Mouse (Mus musculus) embryonic facial prominence, embryonic 11.5 days (tissue): ENCODE data around the gene Tmtc2. TPM values are rescaled to one million over a fixed set of nuclear protein-coding genes. Genes with fewer than 3 reads are reported as not detected.
A peak's percentile ranks its signal among the peaks of the same experiment; 100 is the strongest.

Experiments used
- ATAC-seq: fragments of 200-750 bp; cut with Nextera tagmentation; replicated peaks from 2 replicates; pipeline ENCODE4 v1.8.0; 2017; ENCODE audit warnings: low read depth; ENCODE audit not compliant: insufficient number of reproducible peaks, low FRiP score, low TSS enrichment
- DNase-seq: peaks from one replicate; pipeline ENCODE4 v3.0.0-alpha.2; 2015; ENCODE audit warnings: low spot score
- H3K27ac ChIP-seq: fragments of 300-500 bp; sonication (generic); replicated peaks from 2 replicates; pipeline ENCODE4 v1.5.1; 2014; ENCODE audit warnings: mild to moderate bottlenecking, low read depth, low read length, control low read depth
- H3K27me3 ChIP-seq: fragments of 300-500 bp; sonication (generic); 2 replicates; pipeline ENCODE4 v1.6.1; 2014; ENCODE audit warnings: mild to moderate bottlenecking, low read length, moderate library complexity, mixed read lengths; ENCODE audit not compliant: control insufficient read depth, insufficient read depth
- H3K36me3 ChIP-seq: fragments of 300-500 bp; sonication (generic); replicated peaks from 2 replicates; pipeline ENCODE4 v1.6.1; 2014; ENCODE audit warnings: low read depth, mild to moderate bottlenecking, low read length, moderate library complexity, mixed read lengths; ENCODE audit not compliant: control insufficient read depth, insufficient read depth
- H3K4me1 ChIP-seq: fragments of 300-500 bp; sonication (generic); 2 replicates; pipeline ENCODE4 v1.6.1; 2014; ENCODE audit warnings: low read length, mixed read lengths; ENCODE audit not compliant: control insufficient read depth, insufficient read depth
- H3K4me2 ChIP-seq: fragments of 300-500 bp; sonication (generic); 2 replicates; pipeline ENCODE4 v1.6.1; 2014; ENCODE audit warnings: low read depth, mild to moderate bottlenecking, control low read depth, low read length, moderate library complexity
- H3K4me3 ChIP-seq: fragments of 300-500 bp; sonication (generic); 2 replicates; pipeline ENCODE4 v1.5.1; 2014; ENCODE audit warnings: low read depth, low read length, control low read depth
- H3K9ac ChIP-seq: fragments of 300-500 bp; sonication (generic); replicated peaks from 2 replicates; pipeline ENCODE4 v1.6.1; 2014; ENCODE audit warnings: mild to moderate bottlenecking, control low read depth, low read length
- H3K9me3 ChIP-seq: fragments of 300-500 bp; sonication (generic); replicated peaks from 2 replicates; pipeline ENCODE4 v1.6.1; 2016; ENCODE audit warnings: mild to moderate bottlenecking, low read length, inconsistent platforms, mixed read lengths; ENCODE audit not compliant: control insufficient read depth
- WGBS: fragments of 180-500 bp; shearing (Covaris S2); extraction: QIAGEN DNeasy Blood & Tissue Kit; methylation state at CpG from one replicate; pipeline ENCODE4 v1.1.7; 2014; 5-methylcytosine and 5-hydroxymethylcytosine counted together
- polyA plus RNA-seq: library from polyadenylated mRNA; unstranded; fragments of >200 nt; fragmentation: Nextera tagmentation; extraction: Ambion mirVana; gene quantifications from 2 replicates; pipeline ENCODE4 v1.2.1, GENCODE M21; 2014

Gene Tmtc2
- polyA plus RNA-seq, 1 experiment from 2014 or later = 7.8 TPM

- Histone ChIP-seq H3K9me3 (no peaks in the 10 kb centered on the region), H3K36me3 (no peaks in the 10 kb centered on the region), H3K27ac (no peak overlapping the region), H3K4me1 (no peaks in the 10 kb centered on the region), H3K4me2 (no peak overlapping the region), H3K27me3 (no peaks in the 10 kb centered on the region), H3K4me3 (no peak overlapping the region), H3K9ac (no peak overlapping the region)
- DNase-seq (no peak), ATAC-seq (no peak)
- WGBS = 92% methylated on average over 15 of the region's 15 CpGs
Measured at GRCm38 (mm10) chr10:105417845-105418383, 156.3 kb downstream of the Tmtc2 start.

- Histone ChIP-seq H3K27me3 (no peaks in the 10 kb centered on the region), H3K4me2 (no peak overlapping the region), H3K9me3 (no peaks in the 10 kb centered on the region), H3K36me3 (no peaks in the 10 kb centered on the region), H3K4me1 (no peaks in the 10 kb centered on the region), H3K4me3 (no peak overlapping the region), H3K9ac (no peak overlapping the region), H3K27ac (no peak overlapping the region)
- 82% methylated on average over 4 of the region's 4 CpGs for WGBS
- DNase-seq = no peak
- ATAC-seq = no peak
Measured at GRCm38 (mm10) chr10:105416601-105417000, 157.7 kb downstream of the Tmtc2 start.

GRCm38 (mm10) chr10:105405856-105406527 lies 168.3 kb downstream of the Tmtc2 start:
- Histone ChIP-seq H3K27ac (no peak overlapping the region), H3K4me2 (no peak overlapping the region), H3K27me3 (no peaks in the 10 kb centered on the region), H3K4me1 (no peaks in the 10 kb centered on the region), H3K9ac (no peak overlapping the region), H3K36me3 (no peaks in the 10 kb centered on the region), H3K9me3 (no peaks in the 10 kb centered on the region), H3K4me3 (no peak overlapping the region)
- ATAC-seq = no peak
- WGBS = 92% methylated on average over 4 of the region's 4 CpGs
- DNase-seq = no peak

- DNase-seq = no peak
- Histone ChIP-seq H3K4me3 (no peak overlapping the region), H3K4me1 (peaks cover 2% of the 10 kb centered on the region; the same call in 1 of the 2 replicates), H3K4me2 (no peak overlapping the region), H3K27me3 (no peaks in the 10 kb centered on the region), H3K27ac (no peak overlapping the region), H3K36me3 (no peaks in the 10 kb centered on the region), H3K9me3 (no peaks in the 10 kb centered on the region), H3K9ac (no peak overlapping the region)
- WGBS = 84% methylated on average over 3 of the region's 3 CpGs
- ATAC-seq = no peak
Measured at GRCm38 (mm10) chr10:105403931-105404330, 170.3 kb downstream of the Tmtc2 start.

- H3K27me3 ChIP-seq = no peaks in the 10 kb centered on the region
- H3K9ac ChIP-seq = no peak overlapping the region
- H3K4me2 ChIP-seq = no peak overlapping the region
- ATAC-seq (no peak), DNase-seq (no peak)
- H3K36me3 ChIP-seq = no peaks in the 10 kb centered on the region
- H3K9me3 ChIP-seq = no peaks in the 10 kb centered on the region
- H3K27ac ChIP-seq = no peak overlapping the region
- H3K4me1 ChIP-seq = peaks cover 2% of the 10 kb centered on the region; the same call in 1 of the 2 replicates
- H3K4me3 ChIP-seq = no peak overlapping the region
- WGBS = 76% methylated on average over 5 of the region's 5 CpGs
Measured at GRCm38 (mm10) chr10:105402481-105402779, 171.8 kb downstream of the Tmtc2 start.

GRCm38 (mm10) chr10:105401754-105402480 lies 172.3 kb downstream of the Tmtc2 start:
- no peak overlapping the region for H3K9ac ChIP-seq
- H3K27ac ChIP-seq = no peak overlapping the region
- DNase-seq = no peak
- H3K4me2 ChIP-seq = no peak overlapping the region
- no peak overlapping the region for H3K4me3 ChIP-seq
- H3K36me3 ChIP-seq = no peaks in the 10 kb centered on the region
- 0 out of 2 replicates have a peak, but pooled peaks have one; percentile 39 for ATAC-seq
- 87% methylated on average over 11 of the region's 11 CpGs for WGBS
- H3K4me1 ChIP-seq = peaks cover 2% of the 10 kb centered on the region; the same call in 1 of the 2 replicates
- H3K9me3 ChIP-seq = no peaks in the 10 kb centered on the region
- no peaks in the 10 kb centered on the region for H3K27me3 ChIP-seq

GRCm38 (mm10) chr10:105399316-105399715 lies 174.9 kb downstream of the Tmtc2 start:
- Histone ChIP-seq H3K27me3 (no peaks in the 10 kb centered on the region), H3K4me2 (no peak overlapping the region), H3K9me3 (no peaks in the 10 kb centered on the region), H3K36me3 (no peaks in the 10 kb centered on the region), H3K4me3 (no peak overlapping the region), H3K27ac (no peak overlapping the region), H3K9ac (no peak overlapping the region), H3K4me1 (peaks cover 2% of the 10 kb centered on the region; the same call in 1 of the 2 replicates)
- DNase-seq (no peak), ATAC-seq (no peak)
- WGBS = 62% methylated on average over 5 of the region's 5 CpGs

- H3K4me2 ChIP-seq = no peak overlapping the region
- H3K36me3 ChIP-seq = no peaks in the 10 kb centered on the region
- DNase-seq = peak; percentile 25
- no peak overlapping the region for H3K27ac ChIP-seq
- H3K9me3 ChIP-seq = no peaks in the 10 kb centered on the region
- H3K9ac ChIP-seq = no peak overlapping the region
- no peaks in the 10 kb centered on the region for H3K27me3 ChIP-seq
- H3K4me3 ChIP-seq = no peak overlapping the region
- H3K4me1 ChIP-seq = no peaks in the 10 kb centered on the region
- WGBS = 40% methylated on average over 4 of the region's 4 CpGs
- ATAC-seq = no peak
Measured at GRCm38 (mm10) chr10:105384065-105384464, 190.2 kb downstream of the Tmtc2 start.
